Mouse (Mus musculus): ENCODE data around the gene Smpdl3a.

The Smpdl3a gene

GRCm38 (mm10) chr10:57794018-57794417, at the start of gene Smpdl3a:
Smpdl3a (plus strand) TSS chr10:57794335.
- DNase-seq, result no peak

- DNase-seq, result no peak
Observed at GRCm38 (mm10) chr10:57745452-57745851, 48.7 kb upstream of the Smpdl3a start.

- no peak for DNase-seq
Observed at GRCm38 (mm10) chr10:57747127-57747526, 47.0 kb upstream of the Smpdl3a start.

- DNase-seq, result peak; percentile 42
Observed at GRCm38 (mm10) chr10:57753343-57753742, 40.8 kb upstream of the Smpdl3a start.

- DNase-seq, result no peak
Observed at GRCm38 (mm10) chr10:57755201-57755736, 38.9 kb upstream of the Smpdl3a start.

GRCm38 (mm10) chr10:57758999-57759398, 35.1 kb upstream of the Smpdl3a start:
- DNase-seq, result no peak

DNA sequence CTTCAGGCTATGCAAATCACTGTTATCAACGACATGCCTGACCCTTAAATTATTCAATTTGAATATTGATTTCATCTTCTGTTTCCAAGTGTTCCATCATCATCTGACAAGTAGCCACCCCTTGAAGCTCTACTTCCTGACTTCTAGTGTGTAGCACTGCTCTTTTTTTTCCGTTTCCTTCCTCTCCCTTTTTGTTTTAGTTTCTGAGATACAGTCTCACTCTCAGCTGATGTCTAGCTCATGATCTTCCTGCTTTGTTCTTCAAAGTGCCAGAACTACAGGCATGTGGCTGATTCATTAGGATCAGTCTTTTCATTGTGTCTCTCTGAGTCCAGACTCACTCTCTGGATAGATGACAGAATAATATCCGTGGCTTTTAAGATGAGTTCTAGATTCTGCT, 33.4 kb upstream of the Smpdl3a start:
- DNase-seq, result no peak

DNA sequence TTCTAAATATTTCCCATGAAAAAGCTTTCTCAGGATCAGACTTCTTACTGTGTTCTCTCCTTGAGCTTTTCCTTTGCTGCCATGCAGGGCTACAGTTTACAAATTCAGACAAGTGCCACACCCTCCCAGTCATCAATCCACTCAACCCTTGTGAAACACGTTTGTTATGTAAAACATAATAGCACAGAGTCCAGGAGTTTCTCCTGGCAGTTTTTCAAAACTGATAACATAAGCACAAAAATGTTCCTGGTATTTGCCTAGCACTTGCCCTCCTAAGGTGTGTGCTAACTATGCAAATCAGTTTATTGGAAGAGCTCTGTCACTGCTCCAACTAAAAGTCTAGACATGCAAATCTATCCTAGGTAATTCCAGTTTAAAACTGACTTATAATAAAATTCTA, 31.1 kb upstream of the Smpdl3a start:
- DNase-seq, result no peak

DNA sequence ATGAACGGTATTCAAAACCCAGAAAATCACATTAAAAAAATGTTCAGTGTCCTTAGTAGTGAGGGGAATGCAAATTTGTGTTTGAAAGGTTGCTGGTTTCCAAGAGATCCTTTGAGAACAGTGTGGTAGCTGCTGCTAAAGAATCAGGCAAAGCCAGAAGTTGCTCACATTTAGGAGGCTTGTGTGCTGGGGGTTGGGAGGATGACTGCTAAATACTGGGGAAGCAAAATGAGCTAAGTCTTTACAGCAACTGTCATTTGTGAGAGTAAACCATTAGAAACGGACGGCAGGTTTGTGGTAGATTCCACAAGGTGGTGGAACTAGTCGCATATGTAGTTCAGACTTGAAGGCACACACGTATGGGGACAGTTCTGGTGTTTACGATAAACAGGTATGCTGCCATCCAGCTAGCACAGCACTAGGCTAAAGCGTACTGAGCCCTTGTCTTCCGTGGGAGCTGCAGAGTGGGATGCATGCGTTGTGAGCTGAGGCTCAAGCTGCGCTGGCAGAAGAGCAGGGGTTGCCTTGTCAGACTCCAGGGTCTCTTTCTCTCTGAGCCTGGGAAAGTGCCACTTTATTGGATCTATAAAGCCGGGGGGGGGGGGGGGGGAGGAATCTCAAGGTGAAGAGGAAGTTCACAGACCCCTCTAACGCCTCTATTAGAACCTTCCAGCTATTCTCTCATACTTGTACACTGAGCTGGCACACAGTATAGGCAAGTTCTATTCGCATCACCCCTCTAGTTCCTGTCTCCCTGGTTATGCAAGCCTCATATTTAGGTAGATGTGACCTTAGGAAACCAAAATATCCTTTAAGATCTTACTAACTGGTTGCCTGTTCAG, 10.6 kb upstream of the Smpdl3a start:
- no peak for DNase-seq

DNA sequence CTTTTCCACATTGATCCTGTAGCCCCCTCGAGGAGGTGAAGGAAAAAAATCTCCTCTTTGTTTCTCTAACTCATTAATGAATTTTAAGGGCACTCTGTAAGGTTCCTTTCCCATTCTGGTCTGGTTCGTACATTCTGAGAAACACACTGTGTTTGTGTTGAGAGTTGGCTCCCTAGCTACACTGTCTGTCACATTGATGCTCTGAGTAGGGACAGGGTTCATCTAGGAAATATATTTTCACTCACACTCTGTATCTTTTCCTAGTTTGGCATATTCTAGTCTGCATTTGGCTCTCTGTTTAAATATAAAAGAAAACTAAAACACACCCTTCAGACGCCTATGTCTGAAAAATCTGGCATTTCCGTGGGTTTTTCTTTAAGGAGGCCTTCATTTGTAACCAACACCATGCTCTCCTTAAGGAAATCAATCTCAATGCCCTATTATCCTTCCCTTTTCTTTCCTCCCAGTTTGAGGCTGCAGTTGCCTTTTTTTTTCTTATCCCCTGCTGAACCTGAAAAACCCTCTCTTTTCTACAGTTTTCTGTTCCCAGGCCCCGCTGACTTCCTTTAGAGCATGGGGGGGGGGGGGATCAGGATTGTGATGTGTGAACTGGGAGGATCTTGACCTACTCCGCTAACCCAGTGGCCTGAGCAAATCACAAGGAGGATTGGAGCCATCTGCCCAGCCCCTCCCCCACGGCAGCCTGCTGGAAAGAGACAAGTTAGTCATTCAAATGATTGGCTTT, 9.8 kb upstream of the Smpdl3a start:
- DNase-seq, result no peak

GRCm38 (mm10) chr10:57784876-57785150, 9.3 kb upstream of the Smpdl3a start, which contains the start of gene Fabp7:
Fabp7 (plus strand) TSS chr10:57784881.
- DNase-seq, result no peak

DNA sequence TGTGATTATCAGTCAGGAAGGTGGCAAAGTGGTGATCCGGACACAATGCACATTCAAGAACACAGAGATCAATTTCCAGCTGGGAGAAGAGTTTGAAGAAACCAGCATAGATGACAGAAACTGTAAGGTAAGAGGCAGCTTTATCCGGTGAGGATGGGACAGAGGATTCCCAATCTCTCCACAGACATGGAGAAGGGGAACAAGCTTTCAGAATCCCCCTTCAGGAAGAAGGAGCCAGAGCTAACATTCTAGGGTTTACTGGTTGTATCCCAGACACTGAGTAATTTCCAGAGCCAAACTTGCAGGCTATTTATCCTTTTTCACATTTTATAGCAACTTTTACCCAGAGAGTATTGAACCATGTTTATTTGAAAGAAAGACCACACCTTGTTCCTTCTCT, 8.6 kb upstream of the Smpdl3a start:
- DNase-seq, result no peak

- DNase-seq, result no peak
Observed at GRCm38 (mm10) chr10:57792957-57793356, 1.2 kb upstream of the Smpdl3a start.

DNA sequence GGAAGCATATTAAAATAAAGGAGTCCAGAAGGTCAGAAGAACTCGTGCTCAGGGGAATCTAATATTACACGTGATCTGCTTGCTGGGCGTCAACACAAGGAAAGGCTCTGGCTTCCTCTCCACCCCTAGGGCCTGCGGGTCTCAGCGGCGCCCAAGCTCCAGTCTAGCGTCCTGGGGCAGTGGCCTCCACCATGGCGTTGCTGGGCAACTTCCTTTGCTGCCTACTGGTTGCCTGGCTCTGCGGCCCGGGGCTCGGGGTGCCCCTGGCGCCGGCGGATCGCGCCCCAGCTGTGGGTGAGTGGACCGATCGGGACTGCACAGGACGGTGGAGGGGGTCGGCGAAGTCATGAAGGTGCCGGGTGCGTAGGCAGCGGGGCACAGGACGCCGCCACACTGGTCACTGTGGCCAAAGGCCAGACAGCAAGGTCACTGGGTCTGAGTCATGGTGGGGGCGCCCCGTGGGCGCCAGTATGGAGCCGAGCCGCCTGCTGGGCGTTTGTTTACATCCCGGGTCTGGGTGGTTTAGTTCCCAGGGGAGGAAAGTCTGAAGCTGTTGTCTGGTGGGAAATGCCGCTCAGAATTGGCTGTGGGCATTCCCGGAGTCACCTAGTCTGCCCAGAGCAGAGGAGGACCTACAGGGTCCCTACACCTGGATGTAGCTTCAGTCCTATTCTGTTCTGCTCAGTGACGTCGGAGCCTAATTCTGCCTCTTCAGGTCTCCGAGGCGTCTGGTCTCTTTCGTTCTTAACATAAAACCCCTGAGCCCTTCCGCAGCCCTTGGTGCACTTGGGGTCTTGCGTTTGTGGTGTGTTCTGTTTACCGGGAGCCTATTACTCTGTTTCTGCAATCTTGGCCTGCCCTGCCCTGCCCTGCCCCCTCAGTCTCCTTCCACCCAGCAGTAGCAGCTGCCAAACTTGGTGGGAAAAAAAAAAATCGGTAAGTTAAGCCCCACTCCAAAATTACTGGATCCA, 641 bp downstream of the Smpdl3a start:
- DNase-seq, result peak; percentile 51

DNA sequence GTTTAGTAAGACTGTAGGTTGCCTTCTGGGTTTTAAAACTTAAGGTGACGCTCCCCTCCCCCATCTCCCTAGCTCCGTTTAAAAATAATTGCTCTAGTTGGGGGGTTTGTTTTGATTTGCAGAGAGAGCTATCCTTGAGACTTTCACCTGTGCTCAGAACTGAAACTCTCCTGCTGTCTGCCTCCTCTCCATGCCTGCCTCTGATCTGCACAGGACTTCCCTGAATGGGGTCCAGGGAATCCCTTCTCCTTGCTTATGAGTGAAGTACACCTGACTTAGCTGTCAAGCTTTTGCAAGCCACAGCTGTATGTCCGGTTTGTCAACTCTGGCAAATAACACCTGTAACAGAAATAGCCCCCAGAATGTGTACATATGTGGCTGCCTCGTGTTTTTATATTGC, 1.4 kb downstream of the Smpdl3a start:
- DNase-seq, result peak; percentile 13

DNA sequence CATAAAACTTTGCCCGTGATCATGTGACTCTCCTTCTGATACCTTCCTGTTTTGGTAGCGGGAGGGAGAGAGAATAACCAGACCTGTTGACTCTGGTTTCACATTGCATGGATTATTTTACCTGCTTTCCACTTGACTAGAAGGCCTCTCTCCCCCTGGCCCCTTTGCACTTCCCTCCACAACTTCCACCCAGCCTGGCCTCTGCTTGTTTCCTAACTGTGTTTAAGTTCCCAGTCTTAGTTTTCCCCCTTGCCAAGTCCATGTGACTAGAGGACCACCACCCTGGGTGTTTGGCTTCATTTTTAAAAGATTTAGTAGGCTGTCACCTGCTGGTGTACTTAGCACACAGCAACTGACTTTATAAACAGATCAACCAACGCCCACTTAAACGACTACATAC, 1.9 kb downstream of the Smpdl3a start:
- DNase-seq, result peak; percentile 45

DNA sequence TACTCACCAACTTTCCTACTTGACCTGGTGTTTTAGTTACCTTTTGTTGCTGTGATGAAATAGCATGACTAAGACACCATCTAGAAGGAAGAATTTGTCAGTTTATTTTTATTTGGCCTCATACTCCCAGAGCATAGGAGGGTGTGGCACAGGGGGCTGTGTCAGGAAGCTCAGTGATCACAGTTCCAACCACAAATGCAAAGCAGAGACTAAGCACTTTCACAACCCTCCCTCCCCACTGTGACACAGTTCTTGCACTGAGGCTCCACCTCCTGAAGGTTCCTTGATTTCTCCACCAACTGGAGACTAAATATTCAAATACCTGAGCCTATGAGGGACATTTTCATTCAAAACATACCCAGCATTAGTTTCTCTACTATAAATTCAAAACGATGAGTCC, 5.4 kb downstream of the Smpdl3a start:
- no peak for DNase-seq

DNA sequence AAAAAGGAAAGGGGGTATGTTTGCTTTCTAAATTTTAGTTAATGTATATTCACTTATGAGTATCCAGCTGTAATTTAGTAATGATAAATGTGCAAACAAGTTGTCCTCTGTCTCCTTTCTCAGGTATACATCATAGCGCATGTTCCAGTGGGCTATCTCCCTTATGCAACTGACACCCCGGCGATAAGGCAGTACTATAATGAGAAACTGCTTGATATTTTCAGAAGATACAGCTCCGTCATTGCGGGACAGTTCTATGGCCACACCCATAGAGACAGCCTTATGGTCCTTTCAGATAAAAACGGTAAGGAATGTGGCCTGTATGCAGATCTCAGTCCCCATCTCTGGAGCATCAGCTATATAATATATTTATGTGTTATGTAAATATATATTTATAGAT, 13.6 kb downstream of the Smpdl3a start:
- DNase-seq, result no peak

DNA sequence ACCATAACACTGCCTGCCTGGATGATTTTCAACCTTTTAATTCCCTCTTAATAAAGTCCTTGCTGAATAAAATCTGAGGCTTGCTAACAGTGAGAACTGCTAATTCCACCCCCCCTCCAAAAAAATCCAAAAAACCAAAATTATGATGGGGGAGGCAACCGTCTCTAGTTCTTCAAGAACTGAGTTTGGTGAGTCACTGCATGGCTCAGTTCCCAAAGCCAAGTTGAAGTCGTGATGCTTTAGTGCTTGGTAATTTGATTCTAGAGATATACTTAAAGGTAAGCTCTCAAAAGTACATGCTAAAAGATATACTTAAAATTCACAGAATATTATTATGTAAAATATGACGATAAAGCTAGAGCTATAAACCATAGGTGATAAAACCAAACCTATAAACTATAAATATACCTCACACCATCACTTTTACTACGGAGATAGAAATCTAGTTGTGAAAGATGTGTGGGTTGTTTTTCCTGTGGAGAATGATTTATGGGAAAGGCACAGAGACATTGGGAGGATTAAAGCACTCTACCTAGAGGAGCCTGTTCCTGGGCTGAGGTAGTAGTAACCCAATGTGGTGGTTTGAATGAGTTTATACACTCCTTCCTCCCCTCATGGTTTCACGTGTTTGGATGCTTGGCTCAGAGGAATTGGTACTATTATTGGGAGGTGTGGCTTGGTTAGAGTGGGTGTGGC, 18.2 kb downstream of the Smpdl3a start:
- no peak for DNase-seq

DNA sequence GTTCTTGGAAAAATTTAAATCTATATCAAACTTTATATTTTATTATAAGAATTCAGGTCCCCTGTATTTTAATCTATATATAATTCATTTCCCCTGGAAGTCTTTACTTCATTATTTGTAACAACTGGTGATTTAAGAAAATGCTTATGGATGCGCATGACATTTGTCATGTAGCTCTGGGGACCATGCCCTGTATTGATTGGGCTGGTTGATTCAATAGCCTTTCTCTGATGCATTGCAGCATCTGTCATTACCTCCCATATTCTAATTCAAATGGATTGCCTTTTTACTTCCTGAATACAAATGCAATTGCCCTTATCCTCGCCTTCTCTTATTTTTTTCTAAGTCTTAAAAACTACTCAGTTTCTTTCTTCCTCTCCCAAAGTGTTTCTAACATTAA, 20.2 kb downstream of the Smpdl3a start:
- DNase-seq, result no peak

- DNase-seq, result no peak
Observed at GRCm38 (mm10) chr10:57815869-57816268, 21.7 kb downstream of the Smpdl3a start.

DNA sequence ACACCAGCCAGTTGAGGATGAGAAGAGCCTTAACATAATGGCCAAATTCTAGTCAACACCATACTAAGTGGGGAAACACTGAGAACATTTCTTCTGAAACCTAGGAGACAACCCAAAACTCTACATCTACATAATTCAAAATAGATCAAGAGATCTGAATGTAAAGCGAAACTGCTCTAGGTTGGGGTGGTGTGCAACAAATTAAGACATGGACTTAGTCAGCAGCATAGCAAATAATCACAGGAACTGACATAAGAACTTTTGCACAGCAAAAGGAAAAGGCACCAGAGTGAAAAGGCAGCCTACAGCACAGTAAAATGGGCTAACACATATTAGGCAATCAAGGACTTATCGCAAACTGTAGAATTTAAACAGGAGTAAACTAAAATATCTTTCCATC, 25.1 kb downstream of the Smpdl3a start:
- no peak for DNase-seq

All from thymus, postnatal 14 days (tissue).